Mouse (Mus musculus): ENCODE results near the gene Cbr1.

DNA sequence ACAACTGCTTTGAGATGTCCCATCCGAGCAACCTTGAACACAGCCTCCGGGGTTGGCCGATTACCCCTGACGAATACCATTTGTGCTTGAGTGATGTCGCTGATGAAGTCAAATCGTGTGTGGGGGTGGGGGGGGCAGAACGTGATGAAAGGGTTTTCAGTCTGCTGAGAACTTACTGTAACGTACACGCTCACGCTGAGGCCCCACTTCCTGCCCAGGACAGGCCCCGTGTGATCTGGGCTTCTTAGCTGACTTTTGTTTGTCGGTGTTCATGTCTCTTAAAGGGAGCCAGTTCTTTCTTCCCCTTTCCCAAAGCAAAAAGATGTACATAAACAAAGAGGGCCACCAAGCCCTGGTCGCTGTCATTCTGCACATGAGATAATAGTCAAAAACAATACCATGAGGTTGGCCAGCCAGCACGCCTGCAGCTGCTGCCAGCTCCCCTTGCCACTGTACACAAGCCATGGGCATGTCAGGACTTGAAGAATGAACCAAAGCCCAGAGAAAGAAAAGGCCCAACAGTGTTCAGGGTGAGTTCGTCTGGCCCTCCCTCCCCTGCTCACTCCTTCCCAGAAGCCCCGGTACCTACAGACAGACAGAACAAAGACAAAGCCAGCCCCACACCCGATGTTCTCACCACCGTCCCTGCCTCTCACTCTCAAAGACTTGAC is 31.0 kb upstream of the Cbr1 start:
- TF ChIP-seq CTCF (IDR thresholded peaks at IDR 0.05; ENCODE audit: control insufficient read depth, insufficient read depth, insufficient replicate concordance, low read depth, low read length) (no peak), POLR2A (IDR thresholded peaks at IDR 0.05; ENCODE audit: control insufficient read depth, low read depth, low read length) (no peak)

All from testis, adult 2 months (tissue).